Mouse (Mus musculus): ENCODE measurements around the gene Mrps18b. TPM values are rescaled to one million over a fixed set of nuclear protein-coding genes. Genes with fewer than 3 reads are reported as not detected.

Gene Mrps18b
- polyA plus RNA-seq, 1 experiment from 2014 or later, result 83.2 TPM

GRCm38 (mm10) chr17:35896781-35897643 lies 19.2 kb downstream of the Mrps18b start, which contains the start of gene 2310061I04Rik:
Gene 2310061I04Rik (minus strand): TSS chr17:35897431.
- H3K4me3 ChIP-seq (replicated peaks; ENCODE audit: low read length), result peak within 1 kb of the TSS; percentile 88
- no peaks in the 10 kb centered on the region for H3K9me3 ChIP-seq (replicated peaks; ENCODE audit: control insufficient read depth, low read length)
- no peaks in the 10 kb centered on the region for H3K27me3 ChIP-seq (ENCODE audit: control insufficient read depth, insufficient read depth, low read length)
- H3K4me2 ChIP-seq (ENCODE audit: low read depth, low read length), result peak within 1 kb of the TSS; percentile 84
- H3K4me1 ChIP-seq (ENCODE audit: control insufficient read depth, insufficient read depth, low read length), result peaks cover 8% of the 10 kb centered on the region
- peak within 1 kb of the TSS; percentile 93 for H3K9ac ChIP-seq (ENCODE audit: low read length)
- under 1% methylated on average over 74 of the region's 86 CpGs for WGBS
- H3K27ac ChIP-seq (ENCODE audit: low read length), result peak within 1 kb of the TSS; percentile 87
- peak; percentile 95 for ATAC-seq (ENCODE audit: insufficient read depth, low FRiP score)
- H3K36me3 ChIP-seq (ENCODE audit: control insufficient read depth, insufficient read depth, low read length), result 0 out of 2 replicates have a peak, but pooled peaks cover 5% of the 10 kb centered on the region

- no peaks in the 10 kb centered on the region for H3K9me3 ChIP-seq (replicated peaks; ENCODE audit: control insufficient read depth, low read length)
- H3K4me1 ChIP-seq (ENCODE audit: control insufficient read depth, insufficient read depth, low read length), result no peaks in the 10 kb centered on the region
- H3K9ac ChIP-seq (ENCODE audit: low read length), result no peak overlapping the region
- no peak overlapping the region for H3K4me3 ChIP-seq (replicated peaks; ENCODE audit: low read length)
- 88% methylated on average over 17 of the region's 17 CpGs for WGBS
- ATAC-seq (ENCODE audit: insufficient read depth, low FRiP score), result no peak
- H3K27ac ChIP-seq (ENCODE audit: low read length), result no peak overlapping the region
- H3K4me2 ChIP-seq (ENCODE audit: low read depth, low read length), result no peak overlapping the region
- H3K27me3 ChIP-seq (ENCODE audit: control insufficient read depth, insufficient read depth, low read length), result no peaks in the 10 kb centered on the region
- H3K36me3 ChIP-seq (ENCODE audit: control insufficient read depth, insufficient read depth, low read length), result peaks cover 8% of the 10 kb centered on the region; the same call in 1 of the 2 replicates
Measured at GRCm38 (mm10) chr17:35887725-35888124, 28.5 kb downstream of the Mrps18b start.

GRCm38 (mm10) chr17:35883777-35884176 lies 32.4 kb downstream of the Mrps18b start:
- H3K9ac ChIP-seq (ENCODE audit: low read length), result no peak overlapping the region
- H3K4me2 ChIP-seq (ENCODE audit: low read depth, low read length), result no peak overlapping the region
- ATAC-seq (ENCODE audit: insufficient read depth, low FRiP score), result no peak
- WGBS, result 95% methylated on average over 14 of the region's 14 CpGs
- H3K4me3 ChIP-seq (replicated peaks; ENCODE audit: low read length), result no peak overlapping the region
- H3K27ac ChIP-seq (ENCODE audit: low read length), result no peak overlapping the region
- H3K27me3 ChIP-seq (ENCODE audit: control insufficient read depth, insufficient read depth, low read length), result no peaks in the 10 kb centered on the region
- H3K36me3 ChIP-seq (ENCODE audit: control insufficient read depth, insufficient read depth, low read length), result no peaks in the 10 kb centered on the region
- peaks cover 7% of the 10 kb centered on the region for H3K4me1 ChIP-seq (ENCODE audit: control insufficient read depth, insufficient read depth, low read length)
- no peaks in the 10 kb centered on the region for H3K9me3 ChIP-seq (replicated peaks; ENCODE audit: control insufficient read depth, low read length)

GRCm38 (mm10) chr17:35882924-35883323 lies 33.3 kb downstream of the Mrps18b start:
- H3K4me1 ChIP-seq (ENCODE audit: control insufficient read depth, insufficient read depth, low read length), result peaks cover 7% of the 10 kb centered on the region
- H3K9ac ChIP-seq (ENCODE audit: low read length), result no peak overlapping the region
- no peaks in the 10 kb centered on the region for H3K36me3 ChIP-seq (ENCODE audit: control insufficient read depth, insufficient read depth, low read length)
- H3K4me3 ChIP-seq (replicated peaks; ENCODE audit: low read length), result no peak overlapping the region
- H3K4me2 ChIP-seq (ENCODE audit: low read depth, low read length), result no peak overlapping the region
- no peaks in the 10 kb centered on the region for H3K9me3 ChIP-seq (replicated peaks; ENCODE audit: control insufficient read depth, low read length)
- no peak overlapping the region for H3K27ac ChIP-seq (ENCODE audit: low read length)
- ATAC-seq (ENCODE audit: insufficient read depth, low FRiP score), result no peak
- H3K27me3 ChIP-seq (ENCODE audit: control insufficient read depth, insufficient read depth, low read length), result no peaks in the 10 kb centered on the region
- 92% methylated on average over 17 of the region's 17 CpGs for WGBS

GRCm38 (mm10) chr17:35879245-35880057 lies 36.7 kb downstream of the Mrps18b start, which contains the start of gene Dhx16:
Gene Dhx16 (plus strand): TSS chr17:35879819.
- peak; percentile 92 for ATAC-seq (ENCODE audit: insufficient read depth, low FRiP score)
- H3K9me3 ChIP-seq (replicated peaks; ENCODE audit: control insufficient read depth, low read length), result no peaks in the 10 kb centered on the region
- H3K4me1 ChIP-seq (ENCODE audit: control insufficient read depth, insufficient read depth, low read length), result peaks cover 7% of the 10 kb centered on the region
- H3K36me3 ChIP-seq (ENCODE audit: control insufficient read depth, insufficient read depth, low read length), result no peaks in the 10 kb centered on the region
- 5% methylated on average over 66 of the region's 66 CpGs for WGBS
- no peaks in the 10 kb centered on the region for H3K27me3 ChIP-seq (ENCODE audit: control insufficient read depth, insufficient read depth, low read length)
- peak within 1 kb of the TSS; percentile 88 for H3K9ac ChIP-seq (ENCODE audit: low read length)
- H3K27ac ChIP-seq (ENCODE audit: low read length), result peak within 1 kb of the TSS; percentile 66; the same call in 1 of the 2 replicates
- peak within 1 kb of the TSS; percentile 67 for H3K4me2 ChIP-seq (ENCODE audit: low read depth, low read length)
- H3K4me3 ChIP-seq (replicated peaks; ENCODE audit: low read length), result peak within 1 kb of the TSS; percentile 94

- Histone ChIP-seq H3K4me3 (replicated peaks; ENCODE audit: low read length) (no peak overlapping the region), H3K27me3 (ENCODE audit: control insufficient read depth, insufficient read depth, low read length) (no peaks in the 10 kb centered on the region), H3K9me3 (replicated peaks; ENCODE audit: control insufficient read depth, low read length) (peaks cover 5% of the 10 kb centered on the region; the same call in 1 of the 2 replicates), H3K4me1 (ENCODE audit: control insufficient read depth, insufficient read depth, low read length) (peaks cover 23% of the 10 kb centered on the region), H3K4me2 (ENCODE audit: low read depth, low read length) (no peak overlapping the region), H3K9ac (ENCODE audit: low read length) (no peak overlapping the region), H3K36me3 (ENCODE audit: control insufficient read depth, insufficient read depth, low read length) (peaks cover 6% of the 10 kb centered on the region; the same call in 1 of the 2 replicates), H3K27ac (ENCODE audit: low read length) (no peak overlapping the region)
- no peak for ATAC-seq (ENCODE audit: insufficient read depth, low FRiP score)
- 86% methylated on average over 6 of the region's 6 CpGs for WGBS
Measured at GRCm38 (mm10) chr17:35874721-35875120, 41.5 kb downstream of the Mrps18b start.

GRCm38 (mm10) chr17:35873774-35874519 lies 42.2 kb downstream of the Mrps18b start:
- 0 out of 2 replicates have a peak overlapping the region, but pooled peaks have one; percentile 16 for H3K4me2 ChIP-seq (ENCODE audit: low read depth, low read length)
- no peak overlapping the region for H3K9ac ChIP-seq (ENCODE audit: low read length)
- ATAC-seq (ENCODE audit: insufficient read depth, low FRiP score), result 0 out of 2 replicates have a peak, but pooled peaks have one; percentile 31
- peaks cover 5% of the 10 kb centered on the region; the same call in 1 of the 2 replicates for H3K9me3 ChIP-seq (replicated peaks; ENCODE audit: control insufficient read depth, low read length)
- H3K4me3 ChIP-seq (replicated peaks; ENCODE audit: low read length), result no peak overlapping the region
- peaks cover 30% of the 10 kb centered on the region for H3K4me1 ChIP-seq (ENCODE audit: control insufficient read depth, insufficient read depth, low read length)
- no peak overlapping the region for H3K27ac ChIP-seq (ENCODE audit: low read length)
- no peaks in the 10 kb centered on the region for H3K27me3 ChIP-seq (ENCODE audit: control insufficient read depth, insufficient read depth, low read length)
- WGBS, result 24% methylated on average over 21 of the region's 21 CpGs
- peaks cover 6% of the 10 kb centered on the region; the same call in 1 of the 2 replicates for H3K36me3 ChIP-seq (ENCODE audit: control insufficient read depth, insufficient read depth, low read length)

GRCm38 (mm10) chr17:35870884-35871696 lies 45.1 kb downstream of the Mrps18b start:
- Histone ChIP-seq H3K36me3 (ENCODE audit: control insufficient read depth, insufficient read depth, low read length) (peaks cover 6% of the 10 kb centered on the region; the same call in 1 of the 2 replicates), H3K4me3 (replicated peaks; ENCODE audit: low read length) (peak overlapping the region; percentile 74), H3K4me1 (ENCODE audit: control insufficient read depth, insufficient read depth, low read length) (peaks cover 47% of the 10 kb centered on the region), H3K27ac (ENCODE audit: low read length) (peak overlapping the region; percentile 99), H3K9ac (ENCODE audit: low read length) (peak overlapping the region; percentile 85; the same call in 1 of the 2 replicates), H3K27me3 (ENCODE audit: control insufficient read depth, insufficient read depth, low read length) (no peaks in the 10 kb centered on the region), H3K4me2 (ENCODE audit: low read depth, low read length) (peak overlapping the region; percentile 90), H3K9me3 (replicated peaks; ENCODE audit: control insufficient read depth, low read length) (peaks cover 5% of the 10 kb centered on the region; the same call in 1 of the 2 replicates)
- WGBS, result 71% methylated on average over 8 of the region's 8 CpGs
- no peak for ATAC-seq (ENCODE audit: insufficient read depth, low FRiP score)
